Mouse (Mus musculus): ENCODE data around the gene Il21r.

The Il21r gene

GRCm38 (mm10) chr7:125600612-125601279 is 2.5 kb upstream of the Il21r start:
- DNase-seq (ENCODE audit: low spot score in 2 of 2): no peak

GRCm38 (mm10) chr7:125601280-125601670 is 2.0 kb upstream of the Il21r start:
- DNase-seq (ENCODE audit: low spot score in 2 of 2): no peak

- DNase-seq (ENCODE audit: low spot score in 2 of 2): no peak
Measured at GRCm38 (mm10) chr7:125601821-125602448, 1.3 kb upstream of the Il21r start.

GRCm38 (mm10) chr7:125604362-125605319 is 1.4 kb downstream of the Il21r start:
- no peak for DNase-seq (ENCODE audit: low spot score in 2 of 2)

GRCm38 (mm10) chr7:125605725-125606139 is 2.5 kb downstream of the Il21r start:
- DNase-seq (ENCODE audit: low spot score in 2 of 2): peak; percentile 74 to 85

- no peak for DNase-seq (ENCODE audit: low spot score in 2 of 2)
Measured at GRCm38 (mm10) chr7:125606265-125607164, 3.3 kb downstream of the Il21r start.

GRCm38 (mm10) chr7:125607384-125608182 is 4.4 kb downstream of the Il21r start:
- no peak for DNase-seq (ENCODE audit: low spot score in 2 of 2)

GRCm38 (mm10) chr7:125608183-125608688 is 5.0 kb downstream of the Il21r start:
- DNase-seq (ENCODE audit: low spot score in 2 of 2): no peak

- no peak for DNase-seq (ENCODE audit: low spot score in 2 of 2)
Measured at GRCm38 (mm10) chr7:125613579-125613978, 10.3 kb downstream of the Il21r start.

- DNase-seq (ENCODE audit: low spot score in 2 of 2): no peak
Measured at GRCm38 (mm10) chr7:125615453-125615852, 12.2 kb downstream of the Il21r start.

- no peak for DNase-seq (ENCODE audit: low spot score in 2 of 2)
Measured at GRCm38 (mm10) chr7:125618016-125618415, 14.8 kb downstream of the Il21r start.

GRCm38 (mm10) chr7:125620077-125620476 is 16.8 kb downstream of the Il21r start:
- DNase-seq (ENCODE audit: low spot score in 2 of 2): no peak

GRCm38 (mm10) chr7:125622741-125623685 is 19.8 kb downstream of the Il21r start:
- no peak for DNase-seq (ENCODE audit: low spot score in 2 of 2)

- DNase-seq (ENCODE audit: low spot score in 2 of 2): no peak
Measured at GRCm38 (mm10) chr7:125625219-125625618, 22.0 kb downstream of the Il21r start.

- no peak for DNase-seq (ENCODE audit: low spot score in 2 of 2)
Measured at GRCm38 (mm10) chr7:125625829-125626228, 22.6 kb downstream of the Il21r start.

GRCm38 (mm10) chr7:125630317-125630716 is 27.1 kb downstream of the Il21r start:
- DNase-seq (ENCODE audit: low spot score in 2 of 2): peak; percentile 68 to 77

- DNase-seq (ENCODE audit: low spot score in 2 of 2): no peak
Measured at GRCm38 (mm10) chr7:125630989-125631388, 27.8 kb downstream of the Il21r start.

GRCm38 (mm10) chr7:125637220-125638140 is 34.3 kb downstream of the Il21r start:
- DNase-seq (ENCODE audit: low spot score in 2 of 2): no peak

Data from spleen, postnatal 4 days (tissue).